Mouse (Mus musculus) adrenal gland, adult (tissue): ENCODE results near the gene Dcun1d3.

Source experiments
- DNase-seq, 2 experiments: peaks; one replicate each; pipeline ENCODE4 v3.0.0; 2022 to 2023; ENCODE audit warnings: low spot score in 1 of 2; ENCODE audit not compliant: inconsistent age in 2 of 2

Gene Dcun1d3

DNA sequence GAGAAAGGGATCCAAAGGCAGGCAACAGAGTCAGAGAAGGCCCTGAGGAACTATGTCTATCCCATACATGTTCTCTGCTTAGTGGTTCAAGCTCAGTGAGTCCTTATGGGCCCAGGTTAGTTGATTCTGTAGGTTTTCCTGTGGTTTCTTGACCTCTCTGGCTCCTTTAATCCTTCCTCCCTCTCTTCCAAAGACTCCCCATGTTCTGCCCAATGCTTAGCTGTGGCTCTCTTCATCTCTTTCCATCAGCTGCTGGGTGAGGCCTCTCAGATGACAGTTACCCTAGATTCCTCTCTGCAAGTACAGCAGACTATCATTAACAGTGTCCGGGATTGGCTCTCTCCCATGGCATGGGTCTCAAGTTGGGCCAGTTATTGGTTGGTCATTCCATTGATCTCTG lies 60.7 kb downstream of the Dcun1d3 start:
- DNase-seq: no peak

DNA sequence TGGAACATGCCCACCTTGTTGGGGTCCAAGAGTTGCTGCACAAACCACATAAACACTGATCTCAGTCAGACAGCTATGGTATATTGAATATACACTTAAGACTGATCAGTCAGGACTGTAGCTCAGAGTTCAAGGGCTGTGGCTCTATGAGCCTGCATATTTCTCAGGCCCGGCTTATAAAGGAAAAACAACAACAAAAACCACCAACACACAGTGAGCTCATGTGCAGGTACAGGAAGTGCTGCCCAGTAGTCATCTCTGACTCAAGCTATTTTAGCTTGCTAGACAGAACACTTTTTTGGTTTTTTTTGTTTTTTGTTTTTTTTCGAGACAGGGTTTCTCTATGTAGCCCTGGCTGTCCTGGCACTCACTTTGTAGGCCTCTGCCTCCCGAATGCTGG lies 87.4 kb downstream of the Dcun1d3 start:
- no peak for DNase-seq

DNA sequence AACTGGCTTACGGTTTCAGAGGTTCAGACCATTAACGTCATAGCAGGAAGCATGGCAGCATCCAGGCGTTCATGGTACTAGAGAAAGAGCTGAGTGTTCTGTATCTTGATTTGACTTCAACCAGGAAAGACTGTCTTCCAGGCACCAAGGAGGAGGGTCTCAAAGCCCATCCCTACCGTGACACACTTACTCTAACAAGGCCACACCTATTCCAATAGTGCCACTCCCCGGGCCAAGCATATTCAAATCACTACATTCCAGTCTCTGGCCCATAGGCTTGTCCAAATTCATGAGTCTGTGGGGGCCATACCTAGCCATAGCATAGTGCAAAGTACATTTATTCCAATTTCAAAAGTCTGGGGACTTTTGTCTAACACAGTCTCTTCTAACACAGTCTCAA lies 88.7 kb downstream of the Dcun1d3 start:
- no peak for DNase-seq
